ENCODE assay signal across 12 mouse cellular contexts in genomic region chr5:4858032-4858641, GRCm38 (mm10).
DNase-seq lines count a peak whose midpoint lies in the region; ATAC-seq lines count a peak whose summit lies in the region.
"Had no signal": no experiment of that assay in that cellular context is flagged by ENCODE, and none has a peak within 500 bp of the region (broad histone marks: within the 10 kb centered on the region; RNA-seq: fewer than 3 reads in every experiment).

No protein-coding gene starts in this region.

- H3K36me3 ChIP-seq in midbrain, embryonic 11.5 days (ENCODE audit: control insufficient read depth, insufficient read depth, low read length), result no peaks in the 10 kb centered on the region
- H3K36me3 ChIP-seq in midbrain, embryonic 16.5 days (ENCODE audit: control insufficient read depth, insufficient read depth, low read length), result no peaks in the 10 kb centered on the region
- H3K36me3 ChIP-seq in limb, embryonic 12.5 days, result no peaks in the 10 kb centered on the region
- H3K36me3 ChIP-seq in stomach, embryonic 16.5 days (ENCODE audit: control insufficient read depth, insufficient read depth, low read length), result no peaks in the 10 kb centered on the region
- H3K36me3 ChIP-seq: heart, embryonic 12.5 days had no signal

- H3K27ac ChIP-seq in midbrain, embryonic 11.5 days (ENCODE audit: low read depth, low read length), result no peak overlapping the region; the same call in 1 of the 2 replicates
- no peak overlapping the region for H3K27ac ChIP-seq in midbrain, embryonic 16.5 days (ENCODE audit: low read length)
- H3K27ac ChIP-seq in limb, embryonic 12.5 days, result peak overlapping the region; percentile 17; the same call in 1 of the 2 replicates
- peak overlapping the region; percentile 3 for H3K27ac ChIP-seq in stomach, embryonic 16.5 days (ENCODE audit: low read length)
- H3K27ac ChIP-seq: macrophage had no signal

- DNase-seq in embryo, embryonic 11 days, result peak; percentile 49
- DNase-seq in embryo, embryonic 10 days (ENCODE audit: low spot score), result no peak
- peak; percentile 89 for DNase-seq in midbrain, embryonic 11.5 days (ENCODE audit: low spot score, missing footprints)
- DNase-seq in gastrocnemius, postnatal 36 days, result no peak
- DNase-seq: kidney, postnatal 10 days had no signal

- no peak overlapping the region for H3K4me2 ChIP-seq in midbrain, embryonic 11.5 days
- no peak overlapping the region for H3K4me2 ChIP-seq in midbrain, embryonic 16.5 days (ENCODE audit: low read length)
- no peak overlapping the region for H3K4me2 ChIP-seq in limb, embryonic 12.5 days
- no peak overlapping the region for H3K4me2 ChIP-seq in stomach, embryonic 16.5 days (ENCODE audit: low read depth, low read length)
- H3K4me2 ChIP-seq: heart, embryonic 12.5 days had no signal

- 50% methylated on average over 5 of the region's 5 CpGs for WGBS in midbrain, embryonic 11.5 days
- 19% methylated on average over 5 of the region's 5 CpGs for WGBS in midbrain, embryonic 16.5 days
- 16% methylated on average over 5 of the region's 5 CpGs for WGBS in limb, embryonic 12.5 days
- WGBS in stomach, embryonic 16.5 days, result 40% methylated on average over 5 of the region's 5 CpGs

- H3K9ac ChIP-seq in midbrain, embryonic 11.5 days (ENCODE audit: low read length), result no peak overlapping the region
- H3K9ac ChIP-seq in midbrain, embryonic 16.5 days (ENCODE audit: low read depth, low read length), result no peak overlapping the region
- H3K9ac ChIP-seq in limb, embryonic 12.5 days (replicated peaks), result no peak overlapping the region
- no peak overlapping the region for H3K9ac ChIP-seq in stomach, embryonic 16.5 days (ENCODE audit: low read length)
- H3K9ac ChIP-seq: heart, embryonic 12.5 days had no signal

- intact Hi-C loops in gastrocnemius, postnatal 36 days (cut with DNase I), result no loop called here

- no peak overlapping the region for H3K4me3 ChIP-seq in midbrain, embryonic 11.5 days (ENCODE audit: low read depth, low read length)
- no peak overlapping the region for H3K4me3 ChIP-seq in midbrain, embryonic 16.5 days (ENCODE audit: low read depth, low read length)
- H3K4me3 ChIP-seq in limb, embryonic 12.5 days (replicated peaks), result no peak overlapping the region
- no peak overlapping the region for H3K4me3 ChIP-seq in stomach, embryonic 16.5 days (replicated peaks; ENCODE audit: low read length)
- H3K4me3 ChIP-seq: erythroblast, embryonic 14.5 days; heart, embryonic 12.5 days had no signal

- H3K27me3 ChIP-seq in midbrain, embryonic 11.5 days (ENCODE audit: control insufficient read depth, insufficient read depth, low read length), result no peaks in the 10 kb centered on the region
- H3K27me3 ChIP-seq in midbrain, embryonic 16.5 days (ENCODE audit: control insufficient read depth, insufficient read depth, low read depth, low read length), result no peaks in the 10 kb centered on the region
- no peaks in the 10 kb centered on the region for H3K27me3 ChIP-seq in limb, embryonic 12.5 days
- H3K27me3 ChIP-seq in stomach, embryonic 16.5 days (ENCODE audit: control insufficient read depth, insufficient read depth, low read length), result no peaks in the 10 kb centered on the region
- H3K27me3 ChIP-seq: heart, embryonic 12.5 days had no signal

- no peaks in the 10 kb centered on the region for H3K9me3 ChIP-seq in midbrain, embryonic 11.5 days (ENCODE audit: control insufficient read depth, low read length)
- no peaks in the 10 kb centered on the region for H3K9me3 ChIP-seq in midbrain, embryonic 16.5 days (replicated peaks; ENCODE audit: control insufficient read depth, low read length, poor library complexity, severe bottlenecking)
- no peaks in the 10 kb centered on the region for H3K9me3 ChIP-seq in limb, embryonic 12.5 days
- no peaks in the 10 kb centered on the region for H3K9me3 ChIP-seq in stomach, embryonic 16.5 days (replicated peaks; ENCODE audit: control insufficient read depth, low read length)
- H3K9me3 ChIP-seq: heart, embryonic 12.5 days had no signal

- peaks cover 8% of the 10 kb centered on the region for H3K4me1 ChIP-seq in midbrain, embryonic 11.5 days (ENCODE audit: control insufficient read depth, insufficient read depth, low read length)
- peaks cover 15% of the 10 kb centered on the region; the same call in 1 of the 2 replicates for H3K4me1 ChIP-seq in midbrain, embryonic 16.5 days (ENCODE audit: control insufficient read depth, insufficient read depth, low read length)
- peaks cover 26% of the 10 kb centered on the region; the same call in 1 of the 2 replicates for H3K4me1 ChIP-seq in limb, embryonic 12.5 days (replicated peaks)
- H3K4me1 ChIP-seq in stomach, embryonic 16.5 days (ENCODE audit: control insufficient read depth, insufficient read depth, low read length), result no peaks in the 10 kb centered on the region
- H3K4me1 ChIP-seq: heart, embryonic 12.5 days had no signal

- peak; percentile 77 for ATAC-seq in midbrain, embryonic 11.5 days (ENCODE audit: low FRiP score)
- no peak for ATAC-seq in midbrain, embryonic 16.5 days
- peak; percentile 84 for ATAC-seq in limb, embryonic 12.5 days (ENCODE audit: insufficient number of reproducible peaks, insufficient read depth, low FRiP score, low TSS enrichment, low read depth)
- peak; percentile 68; the same call in 1 of the 2 replicates for ATAC-seq in stomach, embryonic 16.5 days (ENCODE audit: insufficient read depth, low FRiP score)
- ATAC-seq in erythroid progenitor cell, adult 5-6 weeks (replicated peaks; ENCODE audit: low FRiP score, poor library complexity, severe bottlenecking), result no peak

Comparison
In these comparisons a context has a peak if more than half of its experiments do, and no peak if none do; other contexts are left out.
1. DNase-seq: peak in embryo, embryonic 11 days (single experiment) and midbrain, embryonic 11.5 days (single experiment); none in embryo, embryonic 10 days (single experiment) and gastrocnemius, postnatal 36 days (0 of 2).
2. ATAC-seq: peak in midbrain, embryonic 11.5 days (single experiment), limb, embryonic 12.5 days (single experiment) and stomach, embryonic 16.5 days (single experiment); none in midbrain, embryonic 16.5 days (single experiment) and erythroid progenitor cell, adult 5-6 weeks (single experiment).
3. H3K27ac ChIP-seq: peak in limb, embryonic 12.5 days (single experiment) and stomach, embryonic 16.5 days (single experiment); none in midbrain, embryonic 11.5 days (single experiment) and midbrain, embryonic 16.5 days (single experiment).